Mouse (Mus musculus): ENCODE results near the gene Pafah1b2. TPM values are rescaled to one million over a fixed set of nuclear protein-coding genes. Genes with fewer than 3 reads are reported as not detected.

Pafah1b2 gene
- total and polyA plus RNA-seq, 2 experiments from 2014 or later = 137 to 243 TPM

- H3K27me3 ChIP-seq (ENCODE audit: insufficient read depth, low read length) = no peaks in the 10 kb centered on the region
These were observed 66.8 kb downstream of the Pafah1b2 start for GRCm38 (mm10) chr9:45945721-45946120.

GRCm38 (mm10) chr9:45944506-45945400 lies 67.7 kb downstream of the Pafah1b2 start:
- no peaks in the 10 kb centered on the region for H3K27me3 ChIP-seq (ENCODE audit: insufficient read depth, low read length)
- TF ChIP-seq CTCF (IDR thresholded peaks at IDR 0.05; ENCODE audit: low read depth) = no peak
- H3K4me2 ChIP-seq (ENCODE audit: low read depth, low read length) = no peak overlapping the region
- H3K4me1 ChIP-seq (ENCODE audit: insufficient read depth, low read length) = no peaks in the 10 kb centered on the region
- H3K4me3 ChIP-seq (ENCODE audit: low read length) = no peak overlapping the region
- H3K36me3 ChIP-seq (ENCODE audit: insufficient read depth, low read length) = peaks cover 68% of the 10 kb centered on the region
- ATAC-seq (no peak), DNase-seq (ENCODE audit: low spot score) (no peak)
- WGBS = 86% methylated on average over 13 of the region's 13 CpGs
- no peaks in the 10 kb centered on the region for H3K9me3 ChIP-seq (ENCODE audit: low read length)
- no peak overlapping the region for H3K27ac ChIP-seq
- H3K9ac ChIP-seq (replicated peaks; ENCODE audit: low read length) = no peak overlapping the region

More at GRCm38 (mm10) chr9:45945721-45946120, 66.8 kb downstream of the Pafah1b2 start:
- Histone ChIP-seq H3K27ac (no peak overlapping the region), H3K36me3 (ENCODE audit: insufficient read depth, low read length) (peaks cover 73% of the 10 kb centered on the region), H3K4me2 (ENCODE audit: low read depth, low read length) (no peak overlapping the region), H3K4me3 (ENCODE audit: low read length) (no peak overlapping the region), H3K9me3 (ENCODE audit: low read length) (no peaks in the 10 kb centered on the region), H3K4me1 (ENCODE audit: insufficient read depth, low read length) (no peaks in the 10 kb centered on the region), H3K9ac (replicated peaks; ENCODE audit: low read length) (no peak overlapping the region)
- DNase-seq (ENCODE audit: low spot score) (no peak), ATAC-seq (no peak)
- WGBS = 79% methylated on average over 13 of the region's 13 CpGs
- no peak for TF ChIP-seq CTCF (IDR thresholded peaks at IDR 0.05; ENCODE audit: low read depth)

GRCm38 (mm10) chr9:45943628-45944505 lies 68.6 kb downstream of the Pafah1b2 start:
- Histone ChIP-seq H3K4me1 (ENCODE audit: insufficient read depth, low read length) (no peaks in the 10 kb centered on the region), H3K36me3 (ENCODE audit: insufficient read depth, low read length) (peaks cover 68% of the 10 kb centered on the region), H3K9ac (replicated peaks; ENCODE audit: low read length) (no peak overlapping the region), H3K27me3 (ENCODE audit: insufficient read depth, low read length) (no peaks in the 10 kb centered on the region), H3K4me2 (ENCODE audit: low read depth, low read length) (no peak overlapping the region), H3K9me3 (ENCODE audit: low read length) (no peaks in the 10 kb centered on the region), H3K27ac (no peak overlapping the region), H3K4me3 (ENCODE audit: low read length) (no peak overlapping the region)
- no peak for TF ChIP-seq CTCF (IDR thresholded peaks at IDR 0.05; ENCODE audit: low read depth)
- 88% methylated on average over 8 of the region's 8 CpGs for WGBS
- DNase-seq (ENCODE audit: low spot score) (no peak), ATAC-seq (peak; percentile 19; the same call in 1 of the 2 replicates)

GRCm38 (mm10) chr9:45942916-45943315 lies 69.6 kb downstream of the Pafah1b2 start:
- H3K36me3 ChIP-seq (ENCODE audit: insufficient read depth, low read length) = peaks cover 65% of the 10 kb centered on the region
- TF ChIP-seq CTCF (IDR thresholded peaks at IDR 0.05; ENCODE audit: low read depth) = no peak
- 98% methylated on average over 8 of the region's 8 CpGs for WGBS

GRCm38 (mm10) chr9:45942464-45942863 lies 70.0 kb downstream of the Pafah1b2 start:
- DNase-seq (ENCODE audit: low spot score) (no peak), ATAC-seq (no peak)
- H3K4me1 ChIP-seq (ENCODE audit: insufficient read depth, low read length) = no peaks in the 10 kb centered on the region
- H3K27me3 ChIP-seq (ENCODE audit: insufficient read depth, low read length) = no peaks in the 10 kb centered on the region
- 92% methylated on average over 16 of the region's 16 CpGs for WGBS
- no peaks in the 10 kb centered on the region for H3K9me3 ChIP-seq (ENCODE audit: low read length)
- H3K27ac ChIP-seq = no peak overlapping the region
- H3K36me3 ChIP-seq (ENCODE audit: insufficient read depth, low read length) = peaks cover 62% of the 10 kb centered on the region
- no peak overlapping the region for H3K4me3 ChIP-seq (ENCODE audit: low read length)
- H3K4me2 ChIP-seq (ENCODE audit: low read depth, low read length) = no peak overlapping the region
- H3K9ac ChIP-seq (replicated peaks; ENCODE audit: low read length) = no peak overlapping the region
- TF ChIP-seq CTCF (IDR thresholded peaks at IDR 0.05; ENCODE audit: low read depth) = no peak

More at GRCm38 (mm10) chr9:45942916-45943315, 69.6 kb downstream of the Pafah1b2 start:
- Histone ChIP-seq H3K9me3 (ENCODE audit: low read length) (no peaks in the 10 kb centered on the region), H3K4me1 (ENCODE audit: insufficient read depth, low read length) (no peaks in the 10 kb centered on the region), H3K4me2 (ENCODE audit: low read depth, low read length) (no peak overlapping the region), H3K27me3 (ENCODE audit: insufficient read depth, low read length) (no peaks in the 10 kb centered on the region), H3K9ac (replicated peaks; ENCODE audit: low read length) (no peak overlapping the region), H3K4me3 (ENCODE audit: low read length) (no peak overlapping the region), H3K27ac (no peak overlapping the region)
- ATAC-seq (no peak), DNase-seq (ENCODE audit: low spot score) (no peak)

- DNase-seq (ENCODE audit: low spot score) (no peak), ATAC-seq (no peak)
- H3K27ac ChIP-seq = no peak overlapping the region
- H3K4me1 ChIP-seq (ENCODE audit: insufficient read depth, low read length) = no peaks in the 10 kb centered on the region
- peak; percentile 18; the same call in 1 of the 2 replicates for TF ChIP-seq CTCF (IDR thresholded peaks at IDR 0.05; ENCODE audit: low read depth)
- 63% methylated on average over 18 of the region's 18 CpGs for WGBS
- peaks cover 62% of the 10 kb centered on the region for H3K36me3 ChIP-seq (ENCODE audit: insufficient read depth, low read length)
- no peak overlapping the region for H3K4me3 ChIP-seq (ENCODE audit: low read length)
- no peaks in the 10 kb centered on the region for H3K9me3 ChIP-seq (ENCODE audit: low read length)
- no peak overlapping the region for H3K9ac ChIP-seq (replicated peaks; ENCODE audit: low read length)
- no peaks in the 10 kb centered on the region for H3K27me3 ChIP-seq (ENCODE audit: insufficient read depth, low read length)
- H3K4me2 ChIP-seq (ENCODE audit: low read depth, low read length) = no peak overlapping the region
These were observed 71.1 kb downstream of the Pafah1b2 start for GRCm38 (mm10) chr9:45941329-45941888.

All from hindbrain, postnatal 0 days (tissue).